Mouse (Mus musculus) 3T3-L1 (cell line): ENCODE measurements around the gene Tbc1d24.

Source experiments
- DNase-seq: peaks from one replicate; pipeline ENCODE4 v3.0.0-alpha.2; 2015; ENCODE audit warnings: low read depth, low spot score

Gene Tbc1d24

GRCm38 (mm10) chr17:24210591-24210990 is 5.2 kb upstream of the Tbc1d24 start:
- no peak for DNase-seq

GRCm38 (mm10) chr17:24209916-24210240 is 4.5 kb upstream of the Tbc1d24 start:
- no peak for DNase-seq

GRCm38 (mm10) chr17:24209043-24209915 is 3.9 kb upstream of the Tbc1d24 start, which contains the start of gene Ntn3:
Gene Ntn3 (minus strand): TSS chr17:24209531.
- no peak for DNase-seq

- no peak for DNase-seq
Measured at GRCm38 (mm10) chr17:24208641-24209042, 3.3 kb upstream of the Tbc1d24 start.

- no peak for DNase-seq
Measured at GRCm38 (mm10) chr17:24207768-24208640, 2.6 kb upstream of the Tbc1d24 start.

GRCm38 (mm10) chr17:24206451-24207351 is 1.3 kb upstream of the Tbc1d24 start:
- no peak for DNase-seq

- DNase-seq = no peak
Measured at GRCm38 (mm10) chr17:24205908-24206361, 573 bp upstream of the Tbc1d24 start.

- DNase-seq = peak; percentile 36
Measured at GRCm38 (mm10) chr17:24204846-24205245, 516 bp downstream of the Tbc1d24 start.

GRCm38 (mm10) chr17:24203611-24204534 is 1.5 kb downstream of the Tbc1d24 start:
- DNase-seq = no peak

- no peak for DNase-seq
Measured at GRCm38 (mm10) chr17:24203068-24203467, 2.3 kb downstream of the Tbc1d24 start.

GRCm38 (mm10) chr17:24201092-24201491 is 4.3 kb downstream of the Tbc1d24 start:
- no peak for DNase-seq

GRCm38 (mm10) chr17:24199741-24200140 is 5.6 kb downstream of the Tbc1d24 start:
- no peak for DNase-seq

GRCm38 (mm10) chr17:24199252-24199651 is 6.1 kb downstream of the Tbc1d24 start:
- no peak for DNase-seq

GRCm38 (mm10) chr17:24197032-24197824 is 8.1 kb downstream of the Tbc1d24 start:
- DNase-seq = peak; percentile 26

- no peak for DNase-seq
Measured at GRCm38 (mm10) chr17:24195349-24195748, 10.0 kb downstream of the Tbc1d24 start.

GRCm38 (mm10) chr17:24193769-24194168 is 11.6 kb downstream of the Tbc1d24 start:
- DNase-seq = no peak

GRCm38 (mm10) chr17:24193268-24193667 is 12.1 kb downstream of the Tbc1d24 start:
- DNase-seq = no peak

- no peak for DNase-seq
Measured at GRCm38 (mm10) chr17:24192848-24193247, 12.5 kb downstream of the Tbc1d24 start.

GRCm38 (mm10) chr17:24191481-24191880 is 13.9 kb downstream of the Tbc1d24 start:
- DNase-seq = no peak
